Mouse (Mus musculus) midbrain, embryonic 15.5 days (tissue): ENCODE results near the gene Evx1. TPM values are rescaled to one million over a fixed set of nuclear protein-coding genes. Genes with fewer than 3 reads are reported as not detected.

ENCODE experiments used
- polyA plus RNA-seq: library from polyadenylated mRNA; unstranded; fragments of >200 nt; fragmentation: Nextera tagmentation; extraction: Ambion mirVana; gene quantifications from 2 replicates; pipeline ENCODE4 v1.2.1, GENCODE M21; 2015

Evx1 gene
- polyA plus RNA-seq, 1 experiment from 2014 or later = 0.97 TPM

Other genes starting within 250 kb of the Evx1 start
- gene Hoxa1, start 155.2 kb upstream of the Evx1 start, polyA plus RNA-seq = 0.14 TPM in 1 of 2 replicates, not detected in the other
- gene Hoxa2, start 148.7 kb upstream of the Evx1 start, polyA plus RNA-seq = 0.19 and 0.25 TPM in 2 replicates
- gene 5730596B20Rik, start 136.0 kb upstream of the Evx1 start, polyA plus RNA-seq = not detected in 2 replicates
- gene Hoxa4, start 121.7 kb upstream of the Evx1 start, polyA plus RNA-seq = not detected in 2 replicates
- gene Hoxa5, start 108.9 kb upstream of the Evx1 start, polyA plus RNA-seq = 0.64 TPM in 1 of 2 replicates, not detected in the other
- gene Hoxa6, start 104.8 kb upstream of the Evx1 start, polyA plus RNA-seq = not detected in 2 replicates
- not detected in 2 replicates for gene Hoxa3, start 100.2 kb upstream of the Evx1 start, polyA plus RNA-seq
- gene Gm28308, start 100.2 kb upstream of the Evx1 start, polyA plus RNA-seq = not detected in 2 replicates
- gene Hoxa7, start 91.6 kb upstream of the Evx1 start, polyA plus RNA-seq = not detected in 2 replicates
- not detected in 2 replicates for gene Hoxa9, start 82.4 kb upstream of the Evx1 start, polyA plus RNA-seq
- 0.15 TPM in 1 of 2 replicates, not detected in the other for gene Hoxa10, start 72.6 kb upstream of the Evx1 start, polyA plus RNA-seq
- gene Hoxa11, start 67.7 kb upstream of the Evx1 start, polyA plus RNA-seq = 0.13 TPM in 1 of 2 replicates, not detected in the other
- not detected in 2 replicates for gene Hoxa13, start 52.6 kb upstream of the Evx1 start, polyA plus RNA-seq